Mouse (Mus musculus) lung, adult 2 months (tissue): ENCODE data around the gene Fam198b.
"Not testable (repeated sequence)": the region's sequence is repeated elsewhere in the genome, so short reads cannot be mapped to it uniquely, and the experiment has no call there.

ENCODE experiments used
- CTCF ChIP-seq: fragments of 200-500 bp; IDR thresholded peaks from 2 replicates; pipeline ENCODE4 v1.5.1; 2011; ENCODE audit warnings: mild to moderate bottlenecking, low read length, control low read depth; ENCODE audit not compliant: insufficient read depth
- POLR2A ChIP-seq: fragments of 200-500 bp; IDR thresholded peaks from 2 replicates; pipeline ENCODE4 v1.6.1; 2011; ENCODE audit warnings: low read depth, mild to moderate bottlenecking, control low read depth, low read length, borderline replicate concordance; ENCODE audit errors: extremely low read depth

- TF ChIP-seq POLR2A, CTCF: not testable (repeated sequence)
Measured at GRCm38 (mm10) chr3:79969536-79969935, 85.2 kb downstream of the Fam198b start.
